Mouse (Mus musculus) erythroblast, embryonic 14.5 days (primary cell): Measurements from ENCODE around the gene Nelfe.

Experiments used
- GATA1 ChIP-seq: IDR thresholded peaks from 2 replicates; pipeline ENCODE4 v1.6.1; 2012; ENCODE audit warnings: low read length, inconsistent platforms, mixed read lengths
- TAL1 ChIP-seq: IDR thresholded peaks from 3 replicates; pipeline ENCODE4 v1.6.1; 2012; ENCODE audit warnings: low read length, inconsistent platforms, mixed read lengths

GRCm38 (mm10) chr17:34879336-34879879 lies 29.2 kb downstream of the Nelfe start, which contains the start of gene Zbtb12:
- TF ChIP-seq TAL1 (no peak), GATA1 (no peak)
